Mouse (Mus musculus) regulatory T cell (primary cell): ENCODE measurements around the gene Gbgt1.

Source experiments
- in situ Hi-C: fragments of 300-600 bp; cut with MboI, MseI; formaldehyde crosslinking; loops from one replicate; pipeline ENCODE4 v1.15.1; 2025; ENCODE audit warnings: high pct_unique_total_duplicates

The Gbgt1 gene

DNA sequence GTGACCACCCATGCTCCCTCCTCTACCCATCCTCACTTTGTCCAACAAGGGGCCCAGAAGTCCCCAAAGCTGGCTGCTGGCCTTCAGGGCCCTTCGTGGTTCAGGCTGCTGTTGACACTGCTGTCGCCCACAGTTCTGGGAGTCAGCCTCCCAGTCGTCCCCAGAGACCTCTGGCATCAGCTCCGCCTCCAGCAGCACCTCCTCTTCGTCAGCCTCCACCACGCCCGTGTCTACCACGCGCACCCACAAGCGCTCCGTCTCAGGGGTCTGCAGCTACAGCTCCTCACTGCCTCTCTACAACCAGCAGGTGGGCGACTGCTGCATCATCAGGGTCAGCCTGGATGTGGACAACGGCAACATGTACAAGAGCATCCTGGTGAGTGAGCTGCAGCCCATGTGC is 52.5 kb downstream of the Gbgt1 start:
- in situ Hi-C loops, result no loop called here

- in situ Hi-C loops, result loop anchor here (5.0 kb wide), 1 partner anchor 35 kb away; no protein-coding TSS in a partner anchor
Measured at GRCm38 (mm10) chr2:28552301-28552700, 55.6 kb downstream of the Gbgt1 start.
